Mouse (Mus musculus) kidney, postnatal 14 days (tissue): Measurements from ENCODE around the gene Pbx2.

Experiments
- DNase-seq: peaks from one replicate; pipeline ENCODE4 v3.0.0; 2022; ENCODE audit warnings: mixed read lengths

Gene Pbx2

DNA sequence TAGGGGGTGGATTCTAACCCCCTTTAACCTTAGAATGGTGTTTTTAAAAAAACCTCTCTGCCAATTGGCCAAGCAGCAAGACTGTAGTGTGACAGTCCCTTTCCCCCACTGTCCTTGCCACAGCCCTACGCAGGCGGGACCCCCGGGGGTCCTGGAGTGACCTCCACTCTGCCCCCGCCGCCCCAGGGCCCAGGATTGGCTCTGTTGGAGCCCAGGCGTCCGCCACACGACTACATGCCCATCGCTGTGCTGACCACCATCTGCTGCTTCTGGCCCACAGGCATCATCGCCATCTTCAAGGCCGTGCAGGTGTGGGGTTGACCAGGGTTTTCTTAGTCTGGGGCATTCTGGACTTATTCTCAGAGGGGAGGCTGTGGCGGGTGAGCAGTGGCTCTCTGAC lies 40.6 kb downstream of the Pbx2 start:
- DNase-seq = no peak

- peak; percentile 88 for DNase-seq
These were observed 41.2 kb downstream of the Pbx2 start for GRCm38 (mm10) chr17:34632261-34632691.

DNA sequence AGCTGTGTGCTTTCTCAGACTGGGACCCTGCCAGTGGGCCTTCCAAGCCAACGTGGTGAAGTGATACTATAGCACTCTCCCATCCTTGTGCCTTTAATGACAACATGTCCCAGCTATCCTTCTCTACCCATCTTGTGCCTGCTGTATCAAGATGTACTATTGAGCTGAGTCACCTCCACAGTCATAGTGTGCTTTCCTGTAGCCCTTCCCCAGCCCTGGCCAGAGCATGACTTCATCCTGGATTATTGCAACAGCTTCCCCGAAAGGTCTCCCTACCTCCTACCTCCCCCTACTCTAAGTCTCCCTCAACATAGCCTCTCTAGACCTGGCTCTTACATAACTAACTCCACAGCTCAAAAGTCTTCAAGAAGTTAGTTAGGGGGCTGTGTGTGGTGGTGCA lies 44.6 kb downstream of the Pbx2 start:
- DNase-seq = no peak

- no peak for DNase-seq
These were observed 46.4 kb downstream of the Pbx2 start for GRCm38 (mm10) chr17:34637459-34637858.

DNA sequence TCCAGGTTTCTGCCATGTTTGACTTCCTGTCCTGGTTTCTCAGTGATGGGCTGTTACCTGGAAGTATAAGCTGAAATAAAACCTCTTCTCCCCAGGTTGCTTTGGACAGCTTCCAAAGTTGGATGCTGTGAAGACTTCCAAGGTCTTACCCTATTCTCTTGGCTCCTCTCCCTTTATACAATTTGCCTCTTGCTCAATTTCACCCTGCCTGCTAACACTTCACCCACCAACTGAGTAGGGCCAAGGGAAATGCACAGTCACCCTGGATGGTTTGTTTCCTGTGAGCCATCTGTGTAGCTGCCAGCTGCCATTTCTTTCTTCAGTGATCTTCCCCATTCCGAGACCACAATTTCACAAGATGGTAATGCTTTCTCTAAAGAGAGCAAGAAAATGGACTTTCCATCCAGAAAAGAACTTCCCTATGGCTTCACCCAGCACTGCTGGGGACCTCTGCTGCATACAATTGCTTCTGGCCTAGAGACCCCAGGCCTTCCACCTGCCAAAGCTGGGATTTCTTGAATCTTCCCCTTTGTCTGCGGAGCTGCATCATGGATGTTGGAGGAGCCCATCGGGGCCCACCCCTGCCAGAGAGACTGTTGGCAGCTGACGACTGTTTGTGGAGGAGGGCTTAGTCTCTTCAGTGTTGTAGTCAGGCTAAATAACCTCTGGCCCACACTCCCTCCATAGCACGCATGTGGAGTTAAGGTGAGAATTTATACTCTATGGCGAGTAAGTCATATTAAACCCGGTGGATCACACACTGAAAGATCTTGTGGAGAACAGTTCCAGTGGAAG lies 48.6 kb downstream of the Pbx2 start:
- no peak for DNase-seq

DNA sequence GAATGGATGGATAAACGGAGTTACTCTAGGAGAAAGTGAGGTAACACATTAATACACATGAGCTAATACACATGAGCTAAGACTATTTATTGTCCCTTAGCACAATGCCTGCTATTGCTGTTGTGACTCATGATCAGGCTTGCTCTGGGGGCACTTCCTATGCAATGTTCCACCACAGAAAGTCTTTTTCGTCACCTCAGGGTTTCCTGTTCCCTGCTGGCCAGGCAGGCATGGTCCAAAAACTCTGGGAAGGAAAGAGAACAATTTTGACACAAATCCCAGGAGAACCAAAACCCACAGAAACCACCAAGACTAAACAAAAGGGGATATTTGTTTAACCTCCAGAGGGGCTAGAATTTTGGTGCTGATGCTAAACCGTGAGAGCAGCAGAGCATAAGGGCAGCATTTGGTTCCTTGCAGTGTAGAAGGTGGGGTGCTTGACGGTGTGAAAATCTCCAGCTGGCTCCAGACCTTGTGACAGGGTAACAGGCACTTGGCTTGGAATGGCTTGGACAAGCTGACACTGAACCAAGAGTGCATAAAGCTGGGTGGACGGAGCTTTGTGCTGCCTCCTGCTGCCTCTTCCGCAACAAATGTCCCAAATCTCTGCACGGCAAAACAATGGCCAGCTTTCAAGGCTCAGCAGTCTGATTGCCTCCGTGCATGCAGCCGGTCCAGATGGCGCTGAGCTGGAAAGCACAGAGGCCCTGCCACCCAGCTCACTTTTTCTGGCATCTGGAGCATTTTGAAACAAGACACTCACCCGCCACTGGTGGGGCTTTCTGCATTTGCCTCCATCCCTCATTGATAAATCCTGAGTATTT lies 49.9 kb downstream of the Pbx2 start:
- DNase-seq = peak; percentile 63

- no peak for DNase-seq
These were observed 50.9 kb downstream of the Pbx2 start for GRCm38 (mm10) chr17:34641945-34642344.

DNA sequence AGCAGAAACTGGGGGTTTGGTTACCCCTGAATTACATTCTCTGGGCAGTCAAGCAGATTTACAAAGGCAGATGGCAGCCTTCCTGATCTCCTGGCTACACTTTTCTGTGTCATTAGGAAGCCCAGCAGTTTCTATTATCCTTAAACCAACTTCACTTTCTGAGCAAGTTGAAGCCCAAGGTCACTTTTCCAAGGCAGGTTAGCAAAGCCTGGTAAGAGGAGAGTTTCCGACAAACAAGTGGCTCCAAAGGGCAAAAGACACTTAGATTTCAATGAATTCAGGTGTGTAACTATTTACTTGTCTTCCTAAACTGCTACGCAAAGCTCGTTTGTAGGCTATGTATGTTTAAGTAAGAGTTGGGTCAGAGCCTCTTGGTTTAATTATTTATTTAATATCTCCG lies 52.3 kb downstream of the Pbx2 start:
- DNase-seq = no peak

- DNase-seq = no peak
These were observed 52.9 kb downstream of the Pbx2 start for GRCm38 (mm10) chr17:34643944-34644343.

- DNase-seq = peak; percentile 97
These were observed 53.5 kb downstream of the Pbx2 start, which contains the start of gene Fkbpl for GRCm38 (mm10) chr17:34644608-34645007. Fkbpl (plus strand) TSS chr17:34644764.

DNA sequence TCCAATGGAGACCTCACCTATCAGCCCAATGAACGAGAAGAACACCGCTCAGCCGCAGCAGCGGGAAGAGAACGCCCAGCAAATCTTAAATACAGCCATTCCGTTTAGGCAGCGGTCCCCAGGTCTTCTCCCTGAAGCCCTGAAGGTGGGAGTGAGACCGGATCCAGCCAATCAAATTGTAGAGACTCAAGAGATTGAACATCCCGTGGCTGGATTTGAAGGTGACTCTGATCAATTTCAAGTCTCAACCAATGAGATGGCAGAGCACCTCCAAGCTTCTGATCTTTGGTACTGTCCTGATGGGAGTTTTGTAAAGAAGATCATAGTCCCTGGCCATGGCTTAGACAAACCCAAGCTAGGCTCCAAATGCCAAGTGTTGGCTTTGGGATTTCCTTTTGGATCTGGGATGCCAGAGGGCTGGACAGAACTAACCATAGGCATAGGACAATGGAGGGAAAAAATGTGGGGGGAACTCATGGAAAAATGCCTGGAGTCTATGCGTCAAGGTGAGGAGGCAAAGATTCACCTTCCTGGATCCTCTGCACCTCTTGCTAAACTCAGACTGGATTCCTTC lies 54.3 kb downstream of the Pbx2 start:
- no peak for DNase-seq

- DNase-seq = no peak
These were observed 54.9 kb downstream of the Pbx2 start for GRCm38 (mm10) chr17:34645831-34646511.
